15 mouse cellular contexts compared by ENCODE assay signal in genomic region chr16:96932211-96932610, GRCm38 (mm10).
"Had no signal": no experiment of that assay in that cellular context is flagged by ENCODE, and none has a peak within 500 bp of the region (broad histone marks: within the 10 kb centered on the region; RNA-seq: fewer than 3 reads in every experiment).

No protein-coding gene starts in this region.

- H3K9me3 ChIP-seq: neural tube, embryonic 15.5 days; stomach, embryonic 15.5 days had no signal

- H3K9ac ChIP-seq: neural tube, embryonic 15.5 days; stomach, embryonic 15.5 days had no signal

- H3K36me3 ChIP-seq: neural tube, embryonic 15.5 days; stomach, embryonic 15.5 days had no signal

- H3K27me3 ChIP-seq: neural tube, embryonic 15.5 days; stomach, embryonic 15.5 days had no signal

- DNase-seq: retina, postnatal 1 day; right cerebral cortex, adult 18-20 months; right cerebral cortex, postnatal 14 days; right cerebral cortex, postnatal 25 days; right cerebral cortex, postnatal 4 days; spleen, adult 18-20 months; thymus, adult 18-20 months; thymus, adult 2 months; thymus, postnatal 14 days; thymus, postnatal 25 days; thymus, postnatal 36 days; thymus, postnatal 4 days had no signal

- H3K4me3 ChIP-seq: neural tube, embryonic 15.5 days; stomach, embryonic 15.5 days had no signal

- H3K4me2 ChIP-seq: neural tube, embryonic 15.5 days; stomach, embryonic 15.5 days had no signal

- H3K4me1 ChIP-seq: stomach, embryonic 15.5 days had no signal

- H3K27ac ChIP-seq: neural tube, embryonic 15.5 days; stomach, embryonic 15.5 days; stomach, postnatal 0 days had no signal
